Mouse (Mus musculus) testis, adult 10 weeks (tissue): ENCODE data around the gene Zbtb17. TPM values are rescaled to one million over a fixed set of nuclear protein-coding genes. Genes with fewer than 3 reads are reported as not detected.

Source experiments
- polyA plus RNA-seq: library from polyadenylated mRNA; stranded (reverse); fragments of 350-450 nt; fragmentation: Illumina TruSeq; extraction: RNeasy Lipid Tissue Mini Kit (QIAGEN cat#74804); gene quantifications from one replicate; pipeline ENCODE4 v1.2.3, GENCODE M21; 2014; ENCODE audit warnings: low read depth, low replicate concordance

Zbtb17 gene
- polyA plus RNA-seq, result 0.36 TPM

GRCm38 (mm10) chr4:141444451-141445327 lies at the start of gene Zbtb17:
Gene Zbtb17, plus strand, starts transcription at chr4:141444654.

GRCm38 (mm10) chr4:141398545-141398944 lies 45.9 kb upstream of the Zbtb17 start, which contains the start of gene Clcnka:
Gene Clcnka, minus strand, starts transcription at chr4:141398724.

GRCm38 (mm10) chr4:141415924-141416323 lies 28.5 kb upstream of the Zbtb17 start, which contains the start of gene Clcnkb:
Gene Clcnkb, minus strand, starts transcription at chr4:141416014.

GRCm38 (mm10) chr4:141420192-141420829 lies 24.1 kb upstream of the Zbtb17 start, which contains the start of gene Hspb7:
Gene Hspb7, plus strand, starts transcription at chr4:141420779.

GRCm38 (mm10) chr4:141435974-141436373 lies 8.5 kb upstream of the Zbtb17 start, which contains the start of gene Srarp:
Gene Srarp, minus strand, starts transcription at chr4:141436105.

Other genes with a start within 250 kb of the Zbtb17 start
- gene Rsg1, start 230.7 kb upstream of the Zbtb17 start, polyA plus RNA-seq, result 0.50 TPM
- gene Arhgef19, start 205.2 kb upstream of the Zbtb17 start, polyA plus RNA-seq, result not detected
- not detected for gene Epha2, start 143.4 kb upstream of the Zbtb17 start, polyA plus RNA-seq
- gene Fam131c, start 76.4 kb upstream of the Zbtb17 start, polyA plus RNA-seq, result not detected
- gene Clcnka, start 45.9 kb upstream of the Zbtb17 start, polyA plus RNA-seq, result not detected
- gene Clcnkb, start 28.6 kb upstream of the Zbtb17 start, polyA plus RNA-seq, result not detected
- gene Hspb7, start 23.9 kb upstream of the Zbtb17 start, polyA plus RNA-seq, result 0.67 TPM
- gene Srarp, start 8.5 kb upstream of the Zbtb17 start, polyA plus RNA-seq, result not detected
- 5.4 TPM for gene Spen, start 93.9 kb downstream of the Zbtb17 start, polyA plus RNA-seq
- 1.3 TPM for gene Fblim1, start 161.4 kb downstream of the Zbtb17 start, polyA plus RNA-seq
- gene Tmem82, start 174.0 kb downstream of the Zbtb17 start, polyA plus RNA-seq, result 0.42 TPM
- 0.13 TPM for gene Slc25a34, start 179.2 kb downstream of the Zbtb17 start, polyA plus RNA-seq
- gene Plekhm2, start 220.2 kb downstream of the Zbtb17 start, polyA plus RNA-seq, result 2.8 TPM
- 0.28 TPM for gene Rsc1a1, start 240.9 kb downstream of the Zbtb17 start, polyA plus RNA-seq